Comparison of ENCODE assay signal across 22 mouse cellular contexts in genomic region chr5:23015587-23016335, GRCm38 (mm10).
DNase-seq lines count a peak whose midpoint lies in the region; ATAC-seq and TF ChIP-seq lines count a peak whose summit lies in the region.
"Had no signal": no experiment of that assay in that cellular context is flagged by ENCODE, and none has a peak within 500 bp of the region (broad histone marks: within the 10 kb centered on the region; RNA-seq: fewer than 3 reads in every experiment).

No protein-coding gene starts in this region.

- no peak for TF ChIP-seq CTCF in CH12.LX (conservative IDR thresholded peaks at IDR 0.05 in 1 of 2, IDR thresholded peaks at IDR 0.05 in 1 of 2; ENCODE audit: low read depth in 2 of 2, low read length in 2 of 2)

- H3K9ac ChIP-seq in CH12.LX (ENCODE audit: insufficient read depth, low read depth), result no peak overlapping the region
- H3K9ac ChIP-seq: forebrain, embryonic 15.5 days; hindbrain, embryonic 12.5 days; kidney, embryonic 15.5 days; limb, embryonic 13.5 days; liver, embryonic 13.5 days; lung, embryonic 15.5 days; midbrain, embryonic 15.5 days; neural tube, embryonic 12.5 days had no signal

- peak; percentile 33 to 59 for DNase-seq in heart, adult 18-20 months
- no peak for DNase-seq in heart, embryonic 10.5 days (ENCODE audit: low spot score)
- DNase-seq in CH12.LX (ENCODE audit: extremely low read depth) (peak; percentile 12), liver (no peak)
- peak; percentile 38 for DNase-seq in lung, postnatal 25 days (ENCODE audit: low spot score)
- DNase-seq: adrenal gland, postnatal 14 days; cerebellum, adult 9-11 months; kidney, postnatal 36 days; liver, embryonic 13.5 days; thymus, postnatal 25 days had no signal

- peaks cover 6% of the 10 kb centered on the region for H3K4me1 ChIP-seq in heart, embryonic 10.5 days
- peaks cover 0 to 7% of the 10 kb centered on the region in 2 experiments; a peak in 2 of 4 replicates for H3K4me1 ChIP-seq in CH12.LX (ENCODE audit: control insufficient read depth in 1 of 2, insufficient read depth in 2 of 2)
- peaks cover 3% of the 10 kb centered on the region for H3K4me1 ChIP-seq in brown adipose tissue, adult 24 weeks (ENCODE audit: control insufficient read depth, insufficient read depth, insufficient read length, low read length)
- H3K4me1 ChIP-seq: embryonic facial prominence, embryonic 10.5 days; forebrain, embryonic 15.5 days; hindbrain, embryonic 12.5 days; kidney, embryonic 15.5 days; liver, embryonic 13.5 days; lung, embryonic 15.5 days; megakaryocyte, embryonic 14.5 days; midbrain, embryonic 15.5 days; neural tube, embryonic 12.5 days had no signal

- no peaks in the 10 kb centered on the region for H3K36me3 ChIP-seq in heart, embryonic 10.5 days
- H3K36me3 ChIP-seq in CH12.LX (replicated peaks in 1 of 2; ENCODE audit: control insufficient read depth in 1 of 2, insufficient read depth in 1 of 2, low read length in 1 of 2), result no peaks in the 10 kb centered on the region
- H3K36me3 ChIP-seq: embryonic facial prominence, embryonic 10.5 days; forebrain, embryonic 15.5 days; hindbrain, embryonic 12.5 days; kidney, embryonic 15.5 days; limb, embryonic 13.5 days; liver, embryonic 13.5 days; lung, embryonic 15.5 days; midbrain, embryonic 15.5 days; neural tube, embryonic 12.5 days had no signal

- H3K27me3 ChIP-seq in heart, embryonic 10.5 days (ENCODE audit: insufficient read depth, poor library complexity, severe bottlenecking), result no peaks in the 10 kb centered on the region
- H3K27me3 ChIP-seq in CH12.LX (replicated peaks), result no peaks in the 10 kb centered on the region
- H3K27me3 ChIP-seq: forebrain, embryonic 15.5 days; hindbrain, embryonic 12.5 days; kidney, embryonic 15.5 days; limb, embryonic 13.5 days; liver, embryonic 13.5 days; lung, embryonic 15.5 days; megakaryocyte, embryonic 14.5 days; midbrain, embryonic 15.5 days; neural tube, embryonic 12.5 days had no signal

- no peak for ATAC-seq in megakaryocyte-erythroid progenitor cell, adult 5-6 weeks (replicated peaks; ENCODE audit: low FRiP score, low TSS enrichment, poor library complexity, severe bottlenecking)
- ATAC-seq: forebrain, embryonic 15.5 days; intestine, postnatal 0 days; midbrain, embryonic 15.5 days had no signal

- TF ChIP-seq POLR2A in CH12.LX (IDR thresholded peaks at IDR 0.05; ENCODE audit: low read depth, low read length), result no peak

- no peak for TF ChIP-seq EP300 in CH12.LX (IDR thresholded peaks at IDR 0.05; ENCODE audit: low read length)

- dilution Hi-C loops in CH12.LX (cut with MboI; ENCODE audit: extremely low pct_ligation_motif_present, extremely low pct_unique_long_range_greater_than_20kb, low sequenced_read_pairs), result no loop called here

- in situ Hi-C loops in CH12.LX (cut with MboI; ENCODE audit: low pct_ligation_motif_present, low pct_unique_long_range_greater_than_20kb, low sequenced_read_pairs), result no loop called here

- no peaks in the 10 kb centered on the region for H3K79me2 ChIP-seq in CH12.LX (replicated peaks; ENCODE audit: control insufficient read depth, extremely low read depth, insufficient read depth, poor library complexity, severe bottlenecking)

- TF ChIP-seq RAD21 in CH12.LX (IDR thresholded peaks at IDR 0.05; ENCODE audit: low read depth, low read length), result no peak

- H3K9me3 ChIP-seq in heart, embryonic 10.5 days, result no peaks in the 10 kb centered on the region
- H3K9me3 ChIP-seq in CH12.LX (replicated peaks; ENCODE audit: low read length), result no peaks in the 10 kb centered on the region
- H3K9me3 ChIP-seq: embryonic facial prominence, embryonic 10.5 days; forebrain, embryonic 15.5 days; hindbrain, embryonic 12.5 days; kidney, embryonic 15.5 days; limb, embryonic 13.5 days; liver, embryonic 13.5 days; lung, embryonic 15.5 days; midbrain, embryonic 15.5 days; neural tube, embryonic 12.5 days had no signal

- WGBS in heart, embryonic 10.5 days, result 60% methylated on average over 8 of the region's 8 CpGs

- H3K27ac ChIP-seq in heart, embryonic 10.5 days, result no peak overlapping the region
- H3K27ac ChIP-seq in CH12.LX (ENCODE audit: insufficient read depth, low read depth), result no peak overlapping the region
- H3K27ac ChIP-seq in brown adipose tissue, adult 24 weeks (replicated peaks; ENCODE audit: low read depth, low read length), result peak overlapping the region; percentile 94
- H3K27ac ChIP-seq: embryonic facial prominence, embryonic 10.5 days; forebrain, embryonic 15.5 days; hindbrain, embryonic 12.5 days; kidney, embryonic 15.5 days; limb, embryonic 13.5 days; liver, embryonic 13.5 days; lung, embryonic 15.5 days; midbrain, embryonic 15.5 days; neural tube, embryonic 12.5 days had no signal

- no peak overlapping the region for H3K4me2 ChIP-seq in CH12.LX (ENCODE audit: insufficient read depth, low read depth, poor library complexity, severe bottlenecking)
- H3K4me2 ChIP-seq: forebrain, embryonic 15.5 days; hindbrain, embryonic 12.5 days; kidney, embryonic 15.5 days; limb, embryonic 13.5 days; liver, embryonic 13.5 days; lung, embryonic 15.5 days; midbrain, embryonic 15.5 days; neural tube, embryonic 12.5 days had no signal

- no peak overlapping the region for H3K4me3 ChIP-seq in heart, embryonic 10.5 days
- H3K4me3 ChIP-seq in CH12.LX (replicated peaks in 1 of 3; ENCODE audit: low read depth in 2 of 3, low read length in 2 of 3, poor library complexity in 1 of 3), result no peak overlapping the region
- H3K4me3 ChIP-seq in brown adipose tissue, adult 24 weeks (ENCODE audit: insufficient read depth, low read depth, low read length), result no peak overlapping the region
- H3K4me3 ChIP-seq: embryonic facial prominence, embryonic 10.5 days; forebrain, embryonic 15.5 days; hindbrain, embryonic 12.5 days; kidney, embryonic 15.5 days; limb, embryonic 13.5 days; liver, embryonic 13.5 days; lung, embryonic 15.5 days; megakaryocyte, embryonic 14.5 days; midbrain, embryonic 15.5 days; neural tube, embryonic 12.5 days had no signal

TF ChIP-seq in CH12.LX, 34 proteins besides CTCF, POLR2A, EP300 and RAD21:
- no peak for TF ChIP-seq MYC (IDR thresholded peaks at IDR 0.05; ENCODE audit: low read depth, low read length)

Comparison
In these comparisons a context has a peak if more than half of its experiments do, and no peak if none do; other contexts are left out.
1. DNase-seq: peak in heart, adult 18-20 months (2 of 2), CH12.LX (single experiment) and lung, postnatal 25 days (single experiment); none in heart, embryonic 10.5 days (single experiment) and liver (single experiment).